ENCODE assay signal across 9 mouse cellular contexts in genomic region chrX:51171413-51171812, GRCm38 (mm10). TPM values are rescaled to one million over a fixed set of nuclear protein-coding genes. Genes with fewer than 3 reads are reported as not detected.
DNase-seq lines count a peak whose midpoint lies in the region; ATAC-seq and TF ChIP-seq lines count a peak whose summit lies in the region.
"Had no signal": no experiment of that assay in that cellular context is flagged by ENCODE, and none has a peak within 500 bp of the region (broad histone marks: within the 10 kb centered on the region; RNA-seq: fewer than 3 reads in every experiment).

No protein-coding gene starts in this region.

- peak in 1 of 3 experiments; percentile 19; a peak in 2 of 6 replicates for TF ChIP-seq CTCF in MEL (IDR thresholded peaks at IDR 0.05 in 2 of 3, conservative IDR thresholded peaks at IDR 0.05 in 1 of 3; ENCODE audit: control insufficient read depth in 1 of 3, insufficient read depth in 1 of 3, low read depth in 2 of 3, low read length in 3 of 3, poor library complexity in 1 of 3, severe bottlenecking in 1 of 3)
- peak; percentile 65 for TF ChIP-seq CTCF in lung, postnatal 0 days (IDR thresholded peaks at IDR 0.05)

- no peak overlapping the region for H3K4me3 ChIP-seq in MEL (ENCODE audit: control insufficient read depth in 1 of 2, insufficient read depth in 1 of 2, low read depth in 2 of 2, low read length in 2 of 2)
- no peak overlapping the region for H3K4me3 ChIP-seq in lung, postnatal 0 days (ENCODE audit: low read depth, low read length)
- H3K4me3 ChIP-seq: neural tube, embryonic 12.5 days had no signal

- DNase-seq in kidney, postnatal 10 days = peak; percentile 20
- no peak for DNase-seq in kidney, adult 11 months
- DNase-seq in MEL (ENCODE audit: low read depth, low spot score) = peak; percentile 6
- peak; percentile 56 for DNase-seq in adrenal gland, postnatal 14 days
- DNase-seq in lung, postnatal 0 days (ENCODE audit: low spot score) = peak; percentile 12
- DNase-seq in right cerebral cortex, postnatal 10 days (ENCODE audit: low spot score in 2 of 2) = no peak
- no peak for DNase-seq in urinary bladder, postnatal 36 days (ENCODE audit: low spot score in 2 of 2)
- DNase-seq in layer of hippocampus, postnatal 36 days = no peak

- no peak for ATAC-seq in lung, postnatal 0 days

- no peaks in the 10 kb centered on the region for H3K9me3 ChIP-seq in MEL (replicated peaks; ENCODE audit: insufficient read depth, low read length)
- H3K9me3 ChIP-seq in lung, postnatal 0 days (ENCODE audit: low read length) = no peaks in the 10 kb centered on the region
- H3K9me3 ChIP-seq: neural tube, embryonic 12.5 days had no signal

- TF ChIP-seq RAD21 in MEL (IDR thresholded peaks at IDR 0.05; ENCODE audit: low read depth, low read length) = no peak

- H3K36me3 ChIP-seq in MEL (ENCODE audit: control insufficient read depth in 1 of 2, insufficient read depth in 2 of 2, low read length in 2 of 2) = peaks cover 0 to 9% of the 10 kb centered on the region in 2 experiments; a peak in 2 of 4 replicates
- no peaks in the 10 kb centered on the region for H3K36me3 ChIP-seq in lung, postnatal 0 days (ENCODE audit: insufficient read depth, low read length)
- H3K36me3 ChIP-seq: neural tube, embryonic 12.5 days had no signal

- TF ChIP-seq EP300 in MEL (IDR thresholded peaks at IDR 0.05; ENCODE audit: low read depth in 1 of 2, low read length in 2 of 2) = no peak
- TF ChIP-seq EP300 in lung, postnatal 0 days (IDR thresholded peaks at IDR 0.05) = no peak

- TF ChIP-seq POLR2A in MEL (IDR thresholded peaks at IDR 0.05; ENCODE audit: control insufficient read depth in 1 of 2, insufficient read depth in 1 of 2, low read depth in 1 of 2, low read length in 2 of 2, poor library complexity in 1 of 2) = no peak

- H3K9ac ChIP-seq in MEL (ENCODE audit: control insufficient read depth, low read depth, low read length, poor library complexity, severe bottlenecking) = no peak overlapping the region
- H3K9ac ChIP-seq in lung, postnatal 0 days (replicated peaks; ENCODE audit: low read depth) = no peak overlapping the region
- H3K9ac ChIP-seq: neural tube, embryonic 12.5 days had no signal

- no peaks in the 10 kb centered on the region; the same call in 1 of the 2 replicates for H3K79me2 ChIP-seq in MEL (ENCODE audit: control insufficient read depth, insufficient read depth, low read length, poor library complexity)

- H3K4me2 ChIP-seq in lung, postnatal 0 days (replicated peaks; ENCODE audit: low read depth, low read length) = no peak overlapping the region
- H3K4me2 ChIP-seq: neural tube, embryonic 12.5 days had no signal

- peaks cover 0 to 6% of the 10 kb centered on the region in 2 experiments; a peak in 1 of 4 replicates for H3K4me1 ChIP-seq in MEL (ENCODE audit: control insufficient read depth in 1 of 2, insufficient read depth in 2 of 2, low read length in 2 of 2)
- no peaks in the 10 kb centered on the region for H3K4me1 ChIP-seq in lung, postnatal 0 days (ENCODE audit: insufficient read depth, low read depth, low read length)
- H3K4me1 ChIP-seq: neural tube, embryonic 12.5 days had no signal

- WGBS in lung, postnatal 0 days = 63% methylated on average over 6 of the region's 6 CpGs

- H3K27me3 ChIP-seq in MEL (ENCODE audit: control insufficient read depth in 1 of 2, insufficient read depth in 2 of 2, low read length in 2 of 2) = no peaks in the 10 kb centered on the region
- no peaks in the 10 kb centered on the region for H3K27me3 ChIP-seq in lung, postnatal 0 days (replicated peaks; ENCODE audit: insufficient read depth, low read length)
- H3K27me3 ChIP-seq: neural tube, embryonic 12.5 days had no signal

- no peak overlapping the region for H3K27ac ChIP-seq in MEL (ENCODE audit: control insufficient read depth, low read depth, low read length)
- no peak overlapping the region for H3K27ac ChIP-seq in lung, postnatal 0 days (ENCODE audit: low read length)
- H3K27ac ChIP-seq: neural tube, embryonic 12.5 days had no signal

TF ChIP-seq in MEL, 35 proteins besides CTCF, POLR2A, EP300 and RAD21:
- TF ChIP-seq NRF1 (IDR thresholded peaks at IDR 0.05; ENCODE audit: insufficient read depth, low read depth, low read length, poor library complexity, severe bottlenecking) = no peak
- no peak for TF ChIP-seq E2F4 (IDR thresholded peaks at IDR 0.05; ENCODE audit: borderline replicate concordance, low read depth, low read length)
- TF ChIP-seq ELF1 (IDR thresholded peaks at IDR 0.05; ENCODE audit: low read depth, low read length) = no peak
- TF ChIP-seq GATA1 (IDR thresholded peaks at IDR 0.05; ENCODE audit: low read depth, low read length) = no peak

RNA-seq across cellular contexts. Expression of gene Mbnl3, which starts 34.9 kb away (rescaled TPM):
- 9.9 and 14.0 TPM in 2 replicates for total RNA-seq in MEL (2012; rRNA removed)
- 10 to 100 TPM in 1 of 2 experiments, not detected in 1; 16.7 TPM for polyA plus RNA-seq in MEL (2012; ENCODE audit: insufficient read depth in 1 of 2, insufficient read length in 2 of 2, low read depth in 1 of 2, low replicate concordance in 2 of 2, missing spikeins in 1 of 2)
- total RNA-seq in adrenal gland, postnatal 14 days (2021) = 8.2 and 9.2 TPM in 2 replicates
- polyA plus RNA-seq in lung, postnatal 0 days (2015; fragmentation: Nextera tagmentation; extraction: Ambion mirVana) = 7.7 and 7.9 TPM in 2 replicates
- total RNA-seq in layer of hippocampus, postnatal 36 days (2021) = not detected

Comparison
In these comparisons a context has a peak if more than half of its experiments do, and no peak if none do; other contexts are left out.
1. DNase-seq: peak in kidney, postnatal 10 days (single experiment), MEL (single experiment), adrenal gland, postnatal 14 days (single experiment) and lung, postnatal 0 days (single experiment); none in kidney, adult 11 months (single experiment), right cerebral cortex, postnatal 10 days (0 of 2), urinary bladder, postnatal 36 days (0 of 2) and layer of hippocampus, postnatal 36 days (0 of 2).